Mouse (Mus musculus): ENCODE results near the gene Spsb3.

Spsb3 gene

GRCm38 (mm10) chr17:24874989-24875388 is 11.5 kb upstream of the Spsb3 start:
- DNase-seq = no peak

GRCm38 (mm10) chr17:24877336-24878116 is 8.9 kb upstream of the Spsb3 start:
- DNase-seq = no peak

GRCm38 (mm10) chr17:24878117-24878397 is 8.4 kb upstream of the Spsb3 start:
- peak; percentile 34 for DNase-seq

- no peak for DNase-seq
These were observed 7.9 kb upstream of the Spsb3 start for GRCm38 (mm10) chr17:24878531-24878930.

GRCm38 (mm10) chr17:24881738-24882440 is 4.6 kb upstream of the Spsb3 start:
- DNase-seq = peak; percentile 68

- no peak for DNase-seq
These were observed 2.1 kb upstream of the Spsb3 start for GRCm38 (mm10) chr17:24884391-24884790.

- DNase-seq = no peak
These were observed 898 bp upstream of the Spsb3 start for GRCm38 (mm10) chr17:24885356-24886133.

- no peak for DNase-seq
These were observed 459 bp downstream of the Spsb3 start for GRCm38 (mm10) chr17:24886932-24887271.

- no peak for DNase-seq
These were observed 1.0 kb downstream of the Spsb3 start for GRCm38 (mm10) chr17:24887291-24888080.

GRCm38 (mm10) chr17:24888862-24889261 is 2.4 kb downstream of the Spsb3 start:
- no peak for DNase-seq

- no peak for DNase-seq
These were observed 4.0 kb downstream of the Spsb3 start for GRCm38 (mm10) chr17:24890151-24891092.

GRCm38 (mm10) chr17:24891321-24891720 is 4.9 kb downstream of the Spsb3 start:
- no peak for DNase-seq

- DNase-seq = no peak
These were observed 6.3 kb downstream of the Spsb3 start for GRCm38 (mm10) chr17:24892785-24893184.

- no peak for DNase-seq
These were observed 6.8 kb downstream of the Spsb3 start for GRCm38 (mm10) chr17:24893276-24893675.

- no peak for DNase-seq
These were observed 7.9 kb downstream of the Spsb3 start for GRCm38 (mm10) chr17:24894061-24894994.

- peak; percentile 94 for DNase-seq
These were observed 8.6 kb downstream of the Spsb3 start, which contains the start of the genes Eme2 and Mrps34 for GRCm38 (mm10) chr17:24894995-24895547. Eme2 (minus strand) TSS chr17:24895087. Mrps34 (plus strand) TSS chr17:24895116.

GRCm38 (mm10) chr17:24895571-24896240 is 9.3 kb downstream of the Spsb3 start:
- DNase-seq = no peak

- peak; percentile 85 for DNase-seq
These were observed 10.0 kb downstream of the Spsb3 start, which contains the start of gene Nme3 for GRCm38 (mm10) chr17:24896241-24896992. Nme3 (plus strand) TSS chr17:24896500.

GRCm38 (mm10) chr17:24896993-24897269 is 10.5 kb downstream of the Spsb3 start:
- DNase-seq = no peak
